Mouse (Mus musculus): Measurements from ENCODE around the gene Ormdl3. TPM values are rescaled to one million over a fixed set of nuclear protein-coding genes. Genes with fewer than 3 reads are reported as not detected.

The Ormdl3 gene
- total and polyA plus RNA-seq, 3 experiments = 22.0 to 55.0 (median 43.2) TPM

DNA sequence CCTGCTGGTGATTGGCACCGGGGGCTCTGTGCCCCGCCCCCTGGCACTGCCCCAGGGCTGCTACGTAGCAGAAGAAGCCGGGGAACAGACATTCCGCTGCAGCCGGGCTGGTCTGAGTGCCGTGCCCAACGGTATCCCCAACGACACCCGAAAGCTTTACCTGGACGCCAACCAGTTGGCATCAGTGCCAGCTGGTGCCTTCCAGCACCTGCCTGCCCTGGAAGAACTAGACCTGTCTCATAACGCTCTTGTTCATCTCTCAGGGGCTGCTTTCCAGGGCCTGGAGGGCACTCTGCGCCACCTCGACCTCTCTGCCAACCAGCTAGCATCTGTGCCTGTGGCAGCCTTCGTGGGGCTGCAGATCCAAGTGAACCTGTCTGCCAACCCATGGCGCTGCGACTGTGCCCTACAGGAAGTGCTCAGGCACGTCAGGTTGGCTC lies 11.7 kb upstream of the Ormdl3 start:
- Histone ChIP-seq H3K4me1 (ENCODE audit: insufficient read depth, low read depth, low read length) (peaks cover 50% of the 10 kb centered on the region), H3K27me3 (ENCODE audit: insufficient read depth, low read length) (peaks cover 52% of the 10 kb centered on the region), H3K9me3 (replicated peaks) (no peaks in the 10 kb centered on the region), H3K36me3 (replicated peaks) (no peaks in the 10 kb centered on the region), H3K4me3 (ENCODE audit: low read depth, low read length) (no peak overlapping the region)
- DNase-seq (ENCODE audit: low spot score) (no peak), ATAC-seq (ENCODE audit: extremely low read depth, insufficient number of reproducible peaks, low FRiP score, poor library complexity, severe bottlenecking) (no peak)
- no peak for TF ChIP-seq TAL1 (conservative IDR thresholded peaks at IDR 0.05; ENCODE audit: low read depth, low read length)
- TF ChIP-seq GATA2 (IDR thresholded peaks at IDR 0.05; ENCODE audit: borderline replicate concordance, low read depth, low read length) = no peak
- TF ChIP-seq GATA1 (IDR thresholded peaks at IDR 0.05; ENCODE audit: borderline replicate concordance, low read length) = no peak
- no peak for TF ChIP-seq CTCF (IDR thresholded peaks at IDR 0.05; ENCODE audit: low read depth, low read length)
- no peak for TF ChIP-seq POLR2AphosphoS5 (IDR thresholded peaks at IDR 0.05; ENCODE audit: insufficient replicate concordance, low read depth, low read length)

DNA sequence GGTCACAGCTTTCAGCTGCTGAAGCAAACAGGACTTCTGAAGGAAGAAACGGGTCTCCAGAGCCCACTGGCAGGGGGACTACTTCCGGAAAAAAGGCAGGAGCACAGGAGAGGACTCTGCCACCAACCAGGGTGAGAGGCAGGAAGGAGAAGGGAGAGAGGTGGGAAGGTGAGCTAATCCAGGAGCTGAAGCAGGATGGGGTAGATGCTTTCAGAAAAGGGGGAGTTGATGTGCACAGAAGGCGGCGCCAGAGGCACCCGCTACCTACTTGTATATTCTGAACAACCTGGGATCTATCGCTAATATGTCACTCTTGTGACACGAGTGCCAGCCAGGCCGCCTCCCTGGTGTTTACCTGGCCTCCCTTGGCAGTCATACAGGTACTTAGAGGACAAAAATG lies 10.8 kb upstream of the Ormdl3 start, which contains the start of gene Lrrc3c:
TSS of gene Lrrc3c (plus strand) at position 301 of the 400 bp plus-strand sequence.
- Histone ChIP-seq H3K4me3 (ENCODE audit: low read depth, low read length) (no peak within 1 kb of the TSS), H3K9me3 (replicated peaks) (no peaks in the 10 kb centered on the region), H3K27me3 (ENCODE audit: insufficient read depth, low read length) (peaks cover 46% of the 10 kb centered on the region), H3K36me3 (replicated peaks) (no peaks in the 10 kb centered on the region), H3K4me1 (ENCODE audit: insufficient read depth, low read depth, low read length) (peaks cover 54% of the 10 kb centered on the region)
- no peak for DNase-seq (ENCODE audit: low spot score)
- no peak for TF ChIP-seq TAL1 (conservative IDR thresholded peaks at IDR 0.05; ENCODE audit: low read depth, low read length)
- no peak for TF ChIP-seq POLR2AphosphoS5 (IDR thresholded peaks at IDR 0.05; ENCODE audit: insufficient replicate concordance, low read depth, low read length)
- no peak for TF ChIP-seq CTCF (IDR thresholded peaks at IDR 0.05; ENCODE audit: low read depth, low read length)
- no peak for TF ChIP-seq GATA2 (IDR thresholded peaks at IDR 0.05; ENCODE audit: borderline replicate concordance, low read depth, low read length)
- TF ChIP-seq GATA1 (IDR thresholded peaks at IDR 0.05; ENCODE audit: borderline replicate concordance, low read length) = no peak
- ATAC-seq (ENCODE audit: extremely low read depth, insufficient number of reproducible peaks, low FRiP score, poor library complexity, severe bottlenecking) = no peak

DNA sequence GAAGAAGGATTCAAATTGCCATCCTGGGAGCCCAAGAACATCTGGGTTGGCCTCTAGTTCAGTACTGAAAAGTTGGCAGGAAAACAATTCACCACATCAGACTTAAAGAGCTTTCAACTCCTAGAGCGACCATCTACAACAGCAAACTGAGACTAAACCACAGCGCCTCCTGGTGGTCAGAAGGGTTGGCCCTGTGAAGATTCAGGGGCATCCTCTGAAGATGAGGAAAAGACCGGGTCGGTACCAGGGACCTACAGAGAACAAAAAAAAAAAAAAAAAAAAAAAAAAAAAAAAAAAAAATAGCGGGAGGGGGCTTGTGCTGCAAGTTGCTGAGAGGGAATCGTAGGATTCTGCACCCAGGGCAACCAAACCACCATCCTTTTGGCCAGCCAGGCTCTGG lies 10.2 kb upstream of the Ormdl3 start:
- Histone ChIP-seq H3K4me1 (ENCODE audit: insufficient read depth, low read depth, low read length) (peaks cover 56% of the 10 kb centered on the region), H3K4me3 (ENCODE audit: low read depth, low read length) (no peak overlapping the region), H3K27me3 (ENCODE audit: insufficient read depth, low read length) (peaks cover 41% of the 10 kb centered on the region), H3K9me3 (replicated peaks) (no peaks in the 10 kb centered on the region), H3K36me3 (replicated peaks) (no peaks in the 10 kb centered on the region)
- TF ChIP-seq CTCF (IDR thresholded peaks at IDR 0.05; ENCODE audit: low read depth, low read length) (peak; percentile 75), GATA1 (IDR thresholded peaks at IDR 0.05; ENCODE audit: borderline replicate concordance, low read length) (no peak)
- DNase-seq (ENCODE audit: low spot score) (peak; percentile 57), ATAC-seq (ENCODE audit: extremely low read depth, insufficient number of reproducible peaks, low FRiP score, poor library complexity, severe bottlenecking) (no peak)

DNA sequence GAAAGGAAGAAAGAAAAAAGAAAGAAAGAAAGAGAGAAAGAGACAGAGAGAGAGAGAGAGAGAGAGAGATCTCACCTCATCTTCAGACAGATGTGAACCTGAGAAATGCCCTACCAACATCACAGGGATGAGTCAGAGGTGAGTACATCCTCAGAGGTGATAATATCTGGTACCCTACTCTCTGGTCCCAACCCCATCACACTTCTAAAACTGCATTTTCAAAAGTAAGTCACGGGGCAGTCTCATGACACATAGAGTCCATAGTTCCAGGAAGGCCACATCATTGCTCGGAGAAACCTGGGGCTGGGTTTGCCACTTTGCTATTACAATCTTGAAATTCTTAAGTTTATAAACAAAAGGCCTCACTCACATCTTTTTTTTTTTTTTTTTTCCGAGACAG lies 8.8 kb upstream of the Ormdl3 start:
- TF ChIP-seq GATA2 (IDR thresholded peaks at IDR 0.05; ENCODE audit: borderline replicate concordance, low read depth, low read length) (no peak), POLR2AphosphoS5 (IDR thresholded peaks at IDR 0.05; ENCODE audit: insufficient replicate concordance, low read depth, low read length) (no peak), TAL1 (conservative IDR thresholded peaks at IDR 0.05; ENCODE audit: low read depth, low read length) (no peak), CTCF (IDR thresholded peaks at IDR 0.05; ENCODE audit: low read depth, low read length) (no peak), GATA1 (IDR thresholded peaks at IDR 0.05; ENCODE audit: borderline replicate concordance, low read length) (no peak)
- DNase-seq (ENCODE audit: low spot score) (no peak), ATAC-seq (ENCODE audit: extremely low read depth, insufficient number of reproducible peaks, low FRiP score, poor library complexity, severe bottlenecking) (no peak)
- H3K9me3 ChIP-seq (replicated peaks) = no peaks in the 10 kb centered on the region
- peaks cover 60% of the 10 kb centered on the region for H3K4me1 ChIP-seq (ENCODE audit: insufficient read depth, low read depth, low read length)
- H3K4me3 ChIP-seq (ENCODE audit: low read depth, low read length) = no peak overlapping the region
- H3K36me3 ChIP-seq (replicated peaks) = no peaks in the 10 kb centered on the region
- H3K27me3 ChIP-seq (ENCODE audit: insufficient read depth, low read length) = peaks cover 30% of the 10 kb centered on the region

DNA sequence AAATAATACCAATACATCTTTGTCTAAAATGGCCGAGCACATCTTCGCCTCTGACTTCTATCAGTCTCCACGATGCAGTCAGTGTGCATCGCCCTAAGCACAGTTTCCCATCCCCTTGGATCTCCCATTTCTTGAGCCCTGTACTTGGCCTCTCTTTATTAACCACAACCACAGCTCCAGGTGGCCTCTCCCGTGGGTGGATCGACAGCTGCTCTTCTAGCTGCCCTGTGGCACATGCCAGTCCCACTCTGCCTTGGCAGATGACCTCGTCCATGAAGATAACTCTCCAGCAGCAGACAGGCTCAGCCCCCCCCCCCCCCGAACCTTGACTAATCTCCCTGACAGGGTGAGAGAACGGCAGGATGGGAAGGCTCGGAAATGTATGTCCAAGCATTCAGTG lies 8.3 kb upstream of the Ormdl3 start:
- ATAC-seq (ENCODE audit: extremely low read depth, insufficient number of reproducible peaks, low FRiP score, poor library complexity, severe bottlenecking) (no peak), DNase-seq (ENCODE audit: low spot score) (no peak)
- Histone ChIP-seq H3K4me3 (ENCODE audit: low read depth, low read length) (no peak overlapping the region), H3K36me3 (replicated peaks) (no peaks in the 10 kb centered on the region), H3K9me3 (replicated peaks) (no peaks in the 10 kb centered on the region), H3K4me1 (ENCODE audit: insufficient read depth, low read depth, low read length) (peaks cover 63% of the 10 kb centered on the region), H3K27me3 (ENCODE audit: insufficient read depth, low read length) (peaks cover 25% of the 10 kb centered on the region)
- TF ChIP-seq GATA2 (IDR thresholded peaks at IDR 0.05; ENCODE audit: borderline replicate concordance, low read depth, low read length) = no peak

DNA sequence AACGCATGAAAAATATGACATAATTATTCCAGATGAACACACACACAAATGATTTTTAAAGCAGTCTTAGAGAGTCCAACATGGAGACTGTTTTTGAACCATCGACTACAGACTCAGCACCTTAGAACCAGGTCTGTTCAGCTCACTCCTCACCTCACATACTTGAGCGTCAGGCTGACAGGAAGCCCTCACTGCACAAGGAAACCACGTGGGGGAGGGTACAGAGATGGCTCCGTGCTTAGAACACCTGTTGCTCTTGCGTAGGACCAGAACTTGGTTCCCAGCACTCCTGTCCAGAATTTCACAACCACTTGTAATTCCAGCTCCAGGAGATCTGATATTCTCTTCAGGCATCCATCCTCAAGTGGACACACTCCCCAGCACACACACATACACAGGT lies 7.9 kb upstream of the Ormdl3 start:
- H3K27me3 ChIP-seq (ENCODE audit: insufficient read depth, low read length) = peaks cover 21% of the 10 kb centered on the region
- H3K36me3 ChIP-seq (replicated peaks) = no peaks in the 10 kb centered on the region
- H3K9me3 ChIP-seq (replicated peaks) = no peaks in the 10 kb centered on the region
- H3K4me3 ChIP-seq (ENCODE audit: low read depth, low read length) = no peak overlapping the region
- TF ChIP-seq TAL1 (conservative IDR thresholded peaks at IDR 0.05; ENCODE audit: low read depth, low read length) = no peak
- no peak for TF ChIP-seq POLR2AphosphoS5 (IDR thresholded peaks at IDR 0.05; ENCODE audit: insufficient replicate concordance, low read depth, low read length)
- TF ChIP-seq CTCF (IDR thresholded peaks at IDR 0.05; ENCODE audit: low read depth, low read length) = no peak
- TF ChIP-seq GATA1 (IDR thresholded peaks at IDR 0.05; ENCODE audit: borderline replicate concordance, low read length) = no peak
- no peak for TF ChIP-seq GATA2 (IDR thresholded peaks at IDR 0.05; ENCODE audit: borderline replicate concordance, low read depth, low read length)
- no peak for ATAC-seq (ENCODE audit: extremely low read depth, insufficient number of reproducible peaks, low FRiP score, poor library complexity, severe bottlenecking)
- DNase-seq (ENCODE audit: low spot score) = no peak
- H3K4me1 ChIP-seq (ENCODE audit: insufficient read depth, low read depth, low read length) = peaks cover 64% of the 10 kb centered on the region
